Mouse (Mus musculus) retina, postnatal 7 days (tissue): Measurements from ENCODE around the gene Ankrd55.
"Not testable (repeated sequence)": the region's sequence is repeated elsewhere in the genome, so short reads cannot be mapped to it uniquely, and the experiment has no call there.

Experiments used
- DNase-seq: peaks from one replicate; pipeline ENCODE4 v3.0.0-alpha.2; 2012; ENCODE audit warnings: low read depth, low spot score

Ankrd55 gene

DNA sequence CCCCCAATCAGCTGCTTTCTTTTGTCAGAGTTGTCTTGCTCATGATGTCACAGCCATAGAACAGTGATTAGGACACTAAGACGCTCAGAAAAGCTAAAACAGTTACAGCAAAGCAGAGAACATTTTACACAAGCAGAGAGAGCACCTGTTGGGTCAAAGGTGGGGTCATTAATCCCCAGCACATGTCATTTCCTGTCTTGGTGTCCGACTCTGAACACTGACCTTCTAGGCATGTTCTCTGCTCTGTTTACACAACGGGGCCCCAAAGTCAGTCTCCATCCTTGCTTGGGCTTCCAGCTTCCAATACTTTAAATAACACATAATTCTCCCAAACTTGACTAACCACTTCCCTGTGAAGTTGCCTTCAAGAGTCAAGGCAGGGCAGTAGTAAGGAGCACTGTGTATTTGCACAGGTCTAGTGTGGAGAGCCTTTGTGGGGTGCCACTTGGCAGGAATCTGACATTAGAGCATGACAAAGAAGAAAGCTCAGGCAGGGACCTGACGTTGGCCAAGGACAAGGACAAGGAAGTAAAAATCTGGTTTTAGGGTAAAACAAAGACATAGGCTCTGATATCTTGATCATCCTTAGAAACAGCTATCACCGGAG lies 123.1 kb downstream of the Ankrd55 start:
- DNase-seq, result no peak

DNA sequence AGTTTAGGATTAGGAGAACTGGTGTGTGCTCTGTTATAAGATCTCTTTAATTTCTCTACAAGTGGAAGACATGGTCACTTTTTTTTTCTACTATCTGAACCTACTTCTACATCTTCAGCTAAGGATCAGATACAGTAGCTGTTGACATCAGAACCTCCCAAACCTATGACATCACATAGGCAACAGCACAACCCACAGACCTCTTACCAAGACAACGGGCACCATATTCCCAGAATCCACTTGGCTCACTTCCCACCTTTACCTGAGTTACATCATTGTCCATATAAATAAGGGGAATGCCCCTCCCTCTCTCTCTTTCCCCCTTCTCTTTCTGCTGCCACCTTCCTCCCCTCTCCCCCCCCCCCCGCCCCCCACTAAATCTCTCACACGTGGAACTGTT lies 124.0 kb downstream of the Ankrd55 start:
- DNase-seq, result no peak

DNA sequence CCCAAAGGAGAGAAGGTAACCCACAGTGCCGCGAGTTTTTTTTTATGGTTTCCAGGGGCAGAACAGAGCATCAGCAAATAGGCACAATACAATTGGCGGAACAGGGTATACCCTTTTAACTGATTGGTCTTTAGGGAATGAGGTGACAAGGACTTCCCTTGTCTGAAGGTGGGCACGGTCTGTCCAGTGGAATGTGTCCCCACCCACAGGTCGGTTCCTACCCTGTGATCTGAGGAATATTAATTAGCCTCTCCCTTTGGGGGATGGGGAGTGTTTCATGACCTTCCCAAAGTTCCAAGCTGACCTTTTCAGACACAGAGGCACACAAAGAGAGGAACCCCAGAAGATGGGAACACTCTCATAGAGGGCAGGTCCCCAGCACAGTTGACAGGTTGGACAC lies 124.6 kb downstream of the Ankrd55 start:
- DNase-seq, result no peak

DNA sequence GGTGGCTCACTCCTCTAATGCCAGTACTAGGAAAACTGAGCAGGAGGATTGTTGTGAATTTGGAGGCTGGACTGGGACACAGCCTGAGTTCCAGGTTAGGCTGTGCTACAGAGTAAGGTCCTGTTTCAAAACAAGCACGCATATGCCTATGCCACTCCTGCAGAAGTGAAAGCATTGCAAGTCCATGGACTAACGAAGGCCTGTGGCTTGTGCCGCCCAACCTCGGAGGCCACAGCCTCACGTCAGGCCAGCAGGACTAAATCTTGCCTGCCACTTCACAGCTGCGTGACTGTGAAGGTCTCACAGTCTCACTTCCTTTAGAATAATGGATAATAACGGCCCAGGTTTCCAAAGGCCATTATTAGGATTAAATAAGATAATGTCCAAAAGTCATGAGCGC lies 125.4 kb downstream of the Ankrd55 start:
- no peak for DNase-seq

DNA sequence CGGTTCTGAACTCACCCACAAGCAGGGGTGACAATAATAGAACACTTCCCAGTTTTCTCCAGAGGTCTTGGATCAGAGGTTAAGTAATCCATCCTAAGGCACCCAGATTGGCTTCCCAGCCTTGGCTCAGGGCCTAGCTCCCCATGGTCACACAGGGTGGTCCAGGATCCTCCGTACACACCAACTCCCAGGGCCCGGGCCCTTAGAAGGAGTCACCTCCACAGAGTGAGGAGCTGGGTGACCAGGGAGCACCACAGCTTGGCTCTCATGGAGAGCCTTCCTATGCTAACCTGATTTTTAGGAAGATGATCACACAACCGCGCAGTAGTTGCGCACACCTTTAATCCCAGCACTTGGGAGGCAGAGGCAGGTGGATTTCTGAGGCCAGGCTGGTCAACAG lies 127.6 kb downstream of the Ankrd55 start:
- no peak for DNase-seq

DNA sequence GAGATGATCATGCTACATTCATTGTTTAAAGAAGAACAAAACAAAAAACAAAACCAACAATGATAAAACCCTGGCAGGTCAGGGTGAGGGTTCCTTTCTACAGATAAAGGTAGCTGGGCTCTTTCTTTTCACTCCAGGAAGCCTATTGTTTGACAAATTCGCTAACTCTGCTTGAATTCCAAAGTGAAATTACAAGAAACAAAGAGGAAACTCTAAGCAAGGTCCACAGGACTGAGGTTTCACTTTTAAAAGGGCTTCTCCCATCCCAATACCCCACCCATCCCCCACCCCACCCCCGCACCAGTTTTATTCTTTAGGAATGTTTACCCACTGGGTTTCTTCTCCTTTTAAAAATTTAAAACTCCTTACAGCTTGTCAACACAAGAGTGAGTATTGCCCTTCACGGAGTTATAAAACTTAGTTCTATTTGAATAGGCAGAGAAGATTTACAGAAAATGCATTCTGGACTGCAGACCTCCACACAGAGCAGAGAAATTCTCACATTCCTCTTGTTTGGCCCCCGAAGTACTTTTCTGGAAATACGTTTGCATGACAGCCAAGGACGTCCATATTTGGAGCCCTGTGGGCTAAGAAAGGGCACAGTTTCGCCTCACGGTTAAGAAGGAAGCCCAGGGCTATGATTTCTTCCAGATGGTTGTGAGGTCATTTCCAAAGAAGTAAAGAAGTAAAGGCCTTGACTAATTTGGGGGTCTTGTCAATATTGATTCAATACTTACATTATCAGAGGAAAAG lies 128.3 kb downstream of the Ankrd55 start:
- DNase-seq, result no peak

- DNase-seq, result no peak
Observed at GRCm38 (mm10) chr13:112417163-112417523, 128.9 kb downstream of the Ankrd55 start.

DNA sequence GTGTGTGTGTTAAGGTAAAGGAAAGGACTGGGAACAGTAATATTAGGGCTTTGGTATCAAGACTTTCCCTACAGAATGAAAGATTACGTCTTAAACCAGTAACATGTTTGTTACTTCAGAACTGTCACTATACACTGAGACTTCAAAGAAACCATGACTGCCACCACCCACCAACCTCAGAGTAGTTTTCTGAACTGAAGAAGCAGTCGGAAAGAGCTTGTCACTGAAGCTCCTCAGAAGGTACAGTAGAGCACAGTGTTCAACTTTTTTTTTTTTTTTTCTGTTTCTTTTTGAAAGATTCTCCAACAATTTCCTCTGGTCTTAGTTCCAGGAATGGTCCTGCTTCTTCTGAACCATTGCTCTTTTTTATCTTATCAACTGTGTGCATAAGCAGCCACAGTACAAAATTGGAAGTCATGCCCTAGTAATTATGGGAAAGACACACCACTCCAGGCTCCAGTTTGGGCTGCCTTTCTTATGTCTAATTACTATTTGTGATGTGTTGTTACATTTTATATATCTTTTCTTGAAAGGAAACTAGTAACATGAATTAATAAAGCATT lies 129.7 kb downstream of the Ankrd55 start:
- no peak for DNase-seq

DNA sequence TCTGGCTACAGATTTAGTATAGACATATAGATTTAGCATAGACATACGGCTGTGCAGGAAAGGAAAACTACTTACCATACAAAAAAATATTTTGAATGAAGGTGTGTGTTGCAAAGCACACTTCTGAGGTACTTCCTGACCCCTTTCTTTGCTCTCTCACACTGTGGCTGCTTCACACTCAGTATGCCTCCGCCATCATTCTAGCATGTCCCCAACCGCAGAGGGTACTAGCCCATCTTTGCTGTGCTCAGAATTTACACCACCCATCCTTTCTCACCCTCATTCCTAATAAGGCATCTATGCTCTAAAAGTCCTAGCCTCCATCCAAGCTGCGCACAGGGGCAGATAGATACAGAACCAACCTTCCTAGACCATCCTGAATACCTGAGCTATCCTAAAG lies 130.3 kb downstream of the Ankrd55 start:
- DNase-seq, result no peak

DNA sequence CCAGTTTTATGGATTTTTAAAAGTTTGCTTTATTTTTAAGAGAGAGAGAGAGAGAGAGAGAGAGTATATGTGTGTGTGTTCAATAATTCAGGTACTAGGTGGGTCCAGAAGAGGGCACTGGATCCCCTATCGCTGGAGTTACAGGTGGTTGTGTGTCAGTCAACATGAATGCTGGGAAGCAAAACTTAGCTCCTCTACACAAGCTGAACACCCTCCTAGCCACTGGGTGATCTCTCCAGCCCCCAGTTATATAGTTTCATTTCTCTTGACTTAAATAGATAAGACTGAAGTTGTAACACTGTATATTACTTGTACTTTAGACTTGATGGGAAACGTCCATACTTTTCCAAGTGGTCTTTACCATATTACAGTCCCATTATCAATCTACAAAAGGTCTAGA lies 136.0 kb downstream of the Ankrd55 start:
- no peak for DNase-seq

- DNase-seq, result no peak
Observed at GRCm38 (mm10) chr13:112424635-112425034, 136.4 kb downstream of the Ankrd55 start.

- no peak for DNase-seq
Observed at GRCm38 (mm10) chr13:112425181-112425654, 137.0 kb downstream of the Ankrd55 start.

DNA sequence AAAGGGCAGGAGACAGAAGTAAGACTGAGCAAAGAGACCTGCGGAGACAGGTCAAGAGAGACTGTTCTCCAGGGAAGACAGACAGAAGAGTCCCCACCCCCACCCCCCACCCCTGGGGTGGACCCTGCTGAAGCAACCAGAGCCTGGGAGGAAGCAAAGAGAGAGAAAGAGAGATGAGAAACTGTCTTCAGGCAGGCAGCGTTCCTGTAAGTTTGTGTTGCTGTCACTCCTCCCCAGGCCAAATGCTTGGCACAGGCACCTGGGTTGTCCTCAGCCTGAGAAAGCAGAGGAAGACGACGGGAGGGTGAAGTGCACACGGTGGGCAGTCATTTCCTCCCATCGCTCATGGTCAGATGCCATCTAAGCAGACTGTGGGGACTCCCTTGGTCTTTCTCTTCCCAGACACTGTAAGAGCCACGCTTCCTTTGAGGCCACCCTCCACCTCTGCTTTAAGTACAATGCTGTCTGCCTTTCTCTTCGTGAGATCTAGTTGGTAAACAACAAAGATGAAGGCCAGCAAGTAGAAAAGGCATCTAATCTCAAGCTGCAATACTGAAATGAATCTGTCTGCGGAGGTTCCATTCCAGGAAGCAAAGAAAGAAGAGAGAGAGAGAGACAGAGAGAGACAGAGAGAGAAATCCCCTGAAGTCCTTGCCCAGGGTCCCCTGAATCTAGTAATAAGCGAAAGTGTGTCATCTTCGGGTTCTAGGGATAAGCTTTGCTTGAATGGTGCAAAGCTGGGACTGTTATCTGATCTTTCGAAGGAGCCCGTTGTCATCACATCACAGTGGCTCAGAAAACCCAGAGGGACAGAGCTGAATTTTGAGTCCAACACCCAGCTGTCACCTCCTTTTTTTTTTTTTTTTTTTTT lies 138.2 kb downstream of the Ankrd55 start:
- no peak for DNase-seq

GRCm38 (mm10) chr13:112427136-112427470 lies 138.9 kb downstream of the Ankrd55 start:
- not testable (repeated sequence) for DNase-seq

DNA sequence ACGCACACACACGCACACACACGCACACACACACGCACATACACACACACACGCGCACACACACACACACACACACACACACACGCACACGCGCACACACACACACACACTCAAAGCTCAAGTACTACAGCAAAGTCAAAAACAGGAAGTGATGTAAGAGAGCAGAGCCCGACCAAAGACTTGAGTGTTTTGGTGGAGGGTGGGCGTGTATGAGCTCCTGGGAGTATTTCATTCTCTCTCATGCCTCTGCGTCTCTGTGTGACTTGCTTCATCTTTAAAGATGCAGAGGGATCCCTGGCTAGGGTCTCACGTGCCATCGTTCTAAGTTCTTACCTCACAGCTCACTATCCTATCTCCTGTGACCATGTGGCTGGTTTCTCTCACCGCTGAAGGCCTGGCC lies 139.3 kb downstream of the Ankrd55 start:
- no peak for DNase-seq

DNA sequence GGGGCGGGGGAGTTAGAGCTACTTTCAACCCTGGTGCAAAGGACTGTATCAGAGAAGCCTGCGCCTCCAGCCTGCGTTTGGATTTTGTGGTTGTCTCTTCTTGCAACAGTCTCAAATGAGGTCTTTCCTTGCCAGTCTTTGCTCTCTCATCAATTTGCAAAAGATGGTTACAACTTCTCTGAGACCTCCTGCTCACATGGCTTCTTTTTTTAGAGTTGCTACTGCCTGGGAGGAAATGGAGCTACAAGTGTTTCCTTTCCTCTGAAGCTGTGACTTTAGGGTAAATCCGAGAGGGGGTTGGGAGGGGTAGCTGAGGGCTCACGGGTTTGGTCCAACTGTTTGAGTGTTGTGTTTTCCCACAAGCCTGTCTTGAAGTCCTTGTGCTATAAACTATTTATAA lies 145.0 kb downstream of the Ankrd55 start:
- no peak for DNase-seq
